Mouse (Mus musculus) layer of hippocampus, adult 18-20 months (tissue): Measurements from ENCODE around the gene Dand5. TPM values are rescaled to one million over a fixed set of nuclear protein-coding genes. Genes with fewer than 3 reads are reported as not detected.
A peak's percentile ranks its signal among the peaks of the same experiment; 100 is the strongest.

Experiments
- DNase-seq, 2 experiments: peaks; one replicate each; pipeline ENCODE4 v3.0.0; 2022; ENCODE audit warnings: low spot score in 2 of 2
- total RNA-seq, 2 experiments: library from RNA; stranded (reverse); gene quantifications; 2 replicates each; pipeline ENCODE4 v1.2.3; 2021

Dand5 gene
- total RNA-seq, 2 experiments from 2014 or later = 10.7 to 10.9 TPM

DNA sequence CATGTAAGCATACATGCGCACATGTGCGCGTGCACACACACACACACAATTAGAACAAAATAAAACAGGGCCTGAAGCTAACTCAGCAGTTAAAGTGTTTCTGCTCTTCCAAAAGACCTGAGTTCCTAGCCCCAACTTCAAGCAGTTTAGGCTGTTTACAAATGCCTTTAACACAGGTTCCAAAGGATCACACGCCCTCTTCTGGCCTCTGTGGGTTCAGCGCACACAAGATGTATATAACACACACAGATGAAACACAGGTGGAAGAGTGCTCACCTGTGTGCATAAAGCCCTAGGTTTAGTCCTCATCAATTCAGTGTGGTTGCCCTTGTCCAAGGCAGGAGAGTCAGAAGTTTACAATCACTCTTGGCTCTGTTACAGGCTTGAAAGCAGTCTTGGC lies 16.6 kb downstream of the Dand5 start:
- no peak for DNase-seq

DNA sequence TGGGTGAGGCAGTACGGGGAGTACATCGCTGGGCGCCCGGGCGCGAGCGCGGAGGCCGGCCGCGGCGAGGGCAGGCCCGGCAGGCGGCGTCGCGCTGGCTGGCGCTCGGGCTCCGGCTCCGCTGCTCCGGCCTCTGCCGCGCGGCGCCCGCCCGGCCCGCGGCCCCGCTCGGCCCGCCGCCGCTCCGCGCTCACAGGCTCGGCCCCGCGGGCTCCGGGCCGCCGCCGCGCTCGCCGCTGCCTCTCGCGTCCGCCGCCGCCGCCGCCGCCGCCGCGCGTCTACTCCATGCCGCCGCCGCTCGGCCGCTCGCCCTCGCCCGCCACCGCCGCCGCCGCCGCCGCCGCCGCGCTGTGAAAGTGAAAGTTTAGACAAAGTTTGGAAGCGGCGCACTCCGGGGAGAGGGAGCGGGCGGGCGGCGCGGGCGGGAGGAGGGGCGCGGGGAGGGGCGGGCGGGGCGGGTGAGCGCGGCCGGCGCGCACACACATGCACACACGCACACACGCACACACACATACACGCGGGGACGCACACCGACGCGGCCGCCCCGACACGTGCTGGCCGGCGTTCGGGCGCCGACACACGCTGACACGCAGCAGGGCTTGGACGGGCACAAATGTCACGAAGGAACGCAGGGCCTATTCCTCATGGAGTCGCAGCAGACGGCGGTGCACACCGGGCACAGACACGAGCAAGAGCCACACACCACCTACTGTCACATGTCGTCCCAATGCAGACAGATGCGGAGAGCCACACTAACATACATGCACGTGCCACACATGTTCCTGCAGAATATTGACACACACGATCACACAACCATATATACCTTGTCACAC lies 22.4 kb downstream of the Dand5 start, which contains the start of gene Nfix:
Gene Nfix, minus strand, starts transcription at position 346 of the 833 bp plus-strand sequence.
- DNase-seq = peak in 1 of 2 experiments; percentile 72

DNA sequence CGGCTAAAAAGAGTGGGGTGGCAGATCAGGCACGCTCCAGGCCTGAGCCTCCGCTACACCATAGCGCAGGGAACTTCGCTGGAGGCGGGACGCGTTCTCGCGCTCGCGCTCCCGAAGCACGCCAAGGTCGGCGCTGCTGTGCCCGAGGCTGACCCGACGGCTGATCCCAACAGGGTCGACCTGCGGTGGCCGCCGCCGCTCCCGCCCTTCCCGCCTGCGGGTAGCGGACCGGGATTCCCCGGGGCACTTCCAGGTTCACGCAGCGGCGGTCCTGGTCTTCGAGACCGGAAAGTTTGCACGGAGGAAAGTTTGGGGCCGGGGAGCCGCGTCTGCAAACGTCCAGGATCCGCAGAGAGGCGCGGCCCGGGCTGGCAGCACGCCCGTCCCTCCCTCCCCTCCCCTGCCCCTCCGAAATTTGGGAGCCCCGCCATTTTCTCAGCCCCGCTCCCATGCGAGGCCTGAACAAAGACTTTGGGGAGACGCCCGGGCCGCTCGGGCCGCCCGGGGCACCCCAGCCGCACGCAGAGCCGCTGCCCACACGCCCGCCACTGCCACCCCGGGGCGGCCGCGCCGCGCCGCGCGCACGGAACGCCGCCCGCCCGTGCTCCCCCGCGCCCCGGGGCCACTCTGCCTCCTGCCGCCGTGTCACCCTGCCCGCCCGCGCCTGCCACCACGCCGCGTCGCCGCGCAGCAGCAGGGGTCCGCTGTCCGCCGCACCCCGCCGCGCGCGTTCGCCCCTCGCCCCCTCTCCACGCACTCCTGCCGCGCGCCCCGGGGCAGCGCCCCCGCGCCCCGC lies 23.3 kb downstream of the Dand5 start:
- peak in 1 of 2 experiments; percentile 65 for DNase-seq

DNA sequence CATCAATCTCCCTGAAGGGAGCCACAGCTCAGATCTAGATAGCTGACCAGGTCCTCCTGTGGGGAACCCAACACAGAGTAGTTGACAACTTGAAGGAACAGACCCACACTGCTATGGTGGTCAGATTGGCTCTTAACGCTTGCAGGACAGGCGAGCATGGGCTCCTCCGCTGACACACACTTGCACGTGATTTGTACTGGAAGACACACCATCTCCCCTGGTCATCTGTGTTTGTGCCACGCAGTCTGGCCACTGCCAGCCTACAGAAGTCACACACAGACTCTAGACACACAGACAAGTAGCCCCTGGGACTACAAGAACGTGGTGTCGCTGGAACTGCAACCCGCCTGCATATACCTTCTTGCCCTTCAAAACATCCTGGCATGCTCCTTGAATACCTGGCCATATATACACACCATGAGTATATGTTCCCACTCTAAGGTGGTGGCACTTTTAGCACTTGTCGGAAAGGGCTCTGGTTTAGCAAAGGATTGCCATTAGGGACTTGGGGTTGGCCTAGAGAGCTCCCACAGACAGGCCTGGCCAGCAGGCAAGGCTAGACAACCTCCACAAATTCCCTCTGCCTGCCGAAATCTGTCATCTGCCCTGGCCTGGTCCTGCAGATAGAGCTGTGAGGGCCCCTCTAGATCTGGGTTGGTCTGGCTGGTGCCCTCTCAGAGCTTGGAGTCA lies 24.0 kb downstream of the Dand5 start:
- no peak for DNase-seq

DNA sequence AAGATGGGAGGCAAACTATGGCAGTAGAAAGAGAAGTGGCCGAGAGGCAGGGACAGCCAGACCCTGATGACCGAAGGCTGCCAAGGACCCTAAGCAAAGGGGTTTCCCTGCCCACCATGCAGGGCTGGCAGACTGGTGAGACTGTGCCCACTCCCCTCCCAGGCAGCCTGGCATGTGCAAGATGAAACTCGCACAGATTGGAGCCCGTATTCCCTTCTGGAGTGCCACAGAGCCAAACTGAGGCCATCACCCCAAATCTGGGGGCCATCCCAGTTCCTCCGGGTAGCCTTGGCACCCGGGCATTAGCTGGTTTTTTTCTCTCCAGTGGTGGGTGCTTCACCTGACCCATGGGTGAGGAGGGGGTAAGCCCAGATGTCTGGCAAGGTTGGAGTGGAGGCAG lies 24.7 kb downstream of the Dand5 start:
- no peak for DNase-seq

DNA sequence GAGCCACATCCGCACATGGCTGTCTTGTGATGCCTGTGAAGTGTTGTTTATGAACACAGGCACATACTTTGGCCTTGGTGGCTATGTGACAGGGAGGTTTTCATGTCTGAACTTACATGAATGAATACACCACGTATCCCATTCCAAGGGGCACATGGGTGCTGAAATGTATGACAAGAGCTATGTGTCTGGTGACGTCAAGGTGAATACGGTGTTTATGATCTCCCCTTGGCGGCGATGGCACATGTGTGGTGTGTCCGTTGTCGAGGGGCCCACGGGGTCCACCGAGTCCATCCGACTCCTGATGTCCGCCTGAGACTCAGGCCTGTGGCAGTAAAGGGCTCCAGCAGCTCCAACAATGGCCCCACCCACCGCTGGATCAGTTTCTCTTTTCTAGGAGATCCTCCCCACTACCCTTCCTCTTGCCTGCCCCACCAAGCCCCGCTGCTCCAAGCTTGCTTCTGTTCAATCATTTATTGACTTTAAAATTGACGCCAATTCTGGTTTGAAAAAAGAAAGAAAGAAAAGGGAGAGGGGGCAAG lies 25.3 kb downstream of the Dand5 start:
- no peak for DNase-seq

DNA sequence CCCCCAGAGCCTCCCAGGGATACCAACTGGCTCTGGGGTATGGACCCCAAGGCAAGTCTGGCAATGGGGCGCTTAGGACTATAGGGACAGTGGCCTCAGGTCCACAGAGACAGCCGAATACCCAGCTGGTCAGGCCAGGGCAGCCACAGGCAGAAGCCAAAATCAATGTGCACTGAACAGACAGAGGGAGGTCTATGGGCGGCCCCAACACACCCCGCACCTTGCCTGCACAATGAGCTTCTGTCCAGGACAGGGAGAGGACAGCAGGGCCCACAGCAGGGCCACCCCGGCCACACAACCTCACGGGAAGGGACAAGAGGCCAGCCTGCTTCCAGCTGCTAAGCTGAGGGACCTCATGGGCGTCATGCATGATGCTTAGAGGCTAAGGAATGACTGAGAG lies 28.1 kb downstream of the Dand5 start:
- no peak for DNase-seq

DNA sequence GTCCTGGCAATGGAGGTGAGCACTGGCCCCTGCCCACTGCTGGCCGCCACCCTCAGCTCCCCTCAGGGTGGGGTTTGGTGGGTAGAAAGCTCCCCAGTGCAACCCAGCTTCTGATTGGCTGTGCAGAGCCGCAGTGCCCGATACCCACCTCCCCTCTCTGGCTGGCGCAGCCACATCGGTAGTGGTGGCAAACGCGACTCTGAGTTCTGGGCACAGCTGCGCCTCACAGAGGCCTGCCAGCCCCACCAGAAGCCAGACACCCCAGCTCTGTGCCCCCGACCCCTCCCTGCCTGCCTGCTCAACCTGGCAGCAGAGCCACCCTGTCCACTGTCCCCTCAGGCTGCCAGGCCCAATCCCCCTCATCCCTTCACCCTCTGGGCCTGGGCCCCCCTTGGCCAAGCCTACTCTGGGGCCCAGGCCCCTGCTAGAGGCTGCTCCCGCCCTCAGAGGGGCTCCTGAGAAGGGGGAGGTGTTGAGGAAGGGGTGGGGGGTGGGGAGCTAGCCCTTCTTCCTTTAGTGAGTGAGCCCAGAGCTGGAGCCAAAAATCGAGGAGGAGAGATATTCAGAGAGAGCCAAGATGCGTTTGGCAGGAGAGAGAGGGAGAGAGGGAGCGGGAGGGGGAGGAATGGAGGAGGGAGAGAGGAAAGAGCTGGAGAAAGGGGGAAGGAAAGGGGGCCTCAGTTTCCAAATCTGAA lies 28.7 kb downstream of the Dand5 start:
- DNase-seq = peak in 1 of 2 experiments; percentile 80

DNA sequence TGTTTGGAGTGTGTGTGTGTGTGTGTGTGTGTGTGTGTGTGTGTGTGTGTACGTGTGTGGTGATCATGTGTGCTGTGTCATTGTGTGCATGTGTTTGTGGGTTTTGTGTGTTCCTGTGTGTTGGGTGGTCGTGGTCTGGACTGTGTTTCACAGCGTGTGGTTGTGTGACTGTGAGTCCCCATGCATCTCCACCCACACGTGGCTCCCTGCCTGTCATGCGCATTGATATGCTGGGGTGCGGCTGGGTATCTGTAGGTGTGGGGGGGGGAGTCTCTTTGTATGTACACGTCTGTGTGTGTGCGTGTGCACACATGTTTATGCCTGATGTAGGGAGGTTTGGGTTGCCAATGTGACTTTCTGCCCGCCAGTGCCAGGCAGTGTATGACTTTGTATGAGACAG lies 29.5 kb downstream of the Dand5 start:
- DNase-seq = peak in 1 of 2 experiments; percentile 73

DNA sequence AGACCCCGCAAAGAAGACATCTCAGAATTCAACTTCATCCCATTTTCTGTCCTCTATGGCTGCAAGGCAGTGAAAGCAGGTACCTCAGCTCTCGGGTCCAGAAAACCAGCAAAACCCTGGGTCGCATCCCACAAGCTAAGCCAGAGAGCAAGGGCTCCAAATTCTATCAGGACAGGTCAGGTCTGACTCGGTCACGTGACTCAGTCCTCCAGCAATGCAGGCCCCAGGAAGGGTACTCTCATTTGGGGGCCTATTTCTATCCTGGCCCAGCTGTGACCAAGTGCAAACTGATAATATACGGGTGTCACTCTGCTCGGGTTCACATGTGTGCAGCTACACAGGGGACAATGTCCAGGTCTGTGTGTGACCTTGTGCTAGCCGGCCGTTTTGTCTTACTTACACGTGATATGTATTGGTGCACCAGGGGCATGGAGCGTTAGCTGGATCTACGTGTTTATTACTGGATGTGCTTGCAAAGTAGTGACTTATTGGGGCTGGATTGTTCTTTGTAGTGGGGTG lies 30.1 kb downstream of the Dand5 start:
- DNase-seq = no peak

DNA sequence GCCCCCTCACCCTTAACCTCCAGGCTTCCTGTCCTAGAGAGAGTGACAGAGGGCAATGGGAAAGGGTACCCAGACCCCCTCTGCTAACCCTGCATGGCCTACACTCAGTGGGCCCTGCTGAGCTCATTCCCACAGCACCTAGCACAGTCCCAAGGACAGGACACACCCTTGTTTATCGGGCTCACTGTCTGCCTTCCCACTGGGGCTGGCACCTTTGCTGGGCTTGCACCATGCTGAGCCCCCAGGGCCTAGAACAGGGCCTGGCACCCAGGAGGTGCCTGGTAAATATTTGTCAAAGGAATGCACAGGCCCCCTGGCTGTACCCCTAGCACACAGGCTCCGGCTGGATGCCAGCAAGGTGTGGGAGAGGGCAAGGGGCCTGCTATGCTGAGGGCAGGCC lies 32.1 kb downstream of the Dand5 start:
- DNase-seq = no peak

DNA sequence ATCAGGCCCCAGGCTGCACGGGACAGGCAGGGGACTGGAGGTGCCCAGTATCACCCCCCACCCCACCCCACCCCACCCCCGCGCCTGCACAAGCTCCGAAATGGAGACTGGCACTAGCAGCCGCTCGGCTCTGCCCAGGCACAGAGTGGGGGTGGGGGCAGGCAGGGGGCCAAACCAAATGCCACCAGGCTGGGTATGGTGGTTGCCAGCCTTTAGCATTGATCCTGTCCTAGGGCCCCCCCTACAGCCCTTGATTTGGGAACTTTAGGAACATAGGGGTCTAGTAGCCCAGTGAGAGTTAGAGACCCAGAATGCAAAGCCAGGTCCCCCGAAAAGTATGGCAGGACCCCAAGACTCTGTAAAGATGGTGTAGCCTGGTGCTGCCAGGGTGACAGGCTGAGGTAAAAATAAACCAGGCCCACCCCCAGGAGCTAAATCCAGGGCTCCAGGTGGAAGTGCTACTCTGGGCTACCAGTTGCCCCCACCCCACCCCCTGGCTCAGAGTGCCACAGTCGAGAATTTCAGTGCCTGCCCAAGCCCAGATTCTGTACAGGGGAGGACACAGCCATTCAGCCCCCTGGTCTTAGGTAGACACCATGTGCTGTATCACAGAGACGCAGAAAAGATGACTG lies 32.7 kb downstream of the Dand5 start:
- DNase-seq = no peak

DNA sequence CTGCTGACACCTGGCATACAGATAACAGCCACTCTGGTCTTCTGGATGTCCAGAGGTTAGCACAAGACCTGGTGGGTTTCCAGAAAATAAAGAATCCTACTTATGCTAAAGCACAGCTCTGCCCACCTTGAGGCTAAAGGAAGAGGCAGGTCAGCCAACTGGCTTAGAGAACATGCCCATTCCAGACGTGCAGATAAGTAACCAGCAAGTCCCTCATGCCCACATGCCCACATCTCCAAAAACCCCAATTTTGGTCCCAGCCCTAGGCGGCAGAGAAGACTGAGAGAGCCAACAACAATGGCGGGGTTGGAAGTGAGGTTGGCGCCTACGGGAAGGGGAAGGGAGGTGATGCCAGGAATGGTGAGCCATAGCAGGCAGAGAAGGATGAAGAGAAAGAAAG lies 33.3 kb downstream of the Dand5 start:
- no peak for DNase-seq

DNA sequence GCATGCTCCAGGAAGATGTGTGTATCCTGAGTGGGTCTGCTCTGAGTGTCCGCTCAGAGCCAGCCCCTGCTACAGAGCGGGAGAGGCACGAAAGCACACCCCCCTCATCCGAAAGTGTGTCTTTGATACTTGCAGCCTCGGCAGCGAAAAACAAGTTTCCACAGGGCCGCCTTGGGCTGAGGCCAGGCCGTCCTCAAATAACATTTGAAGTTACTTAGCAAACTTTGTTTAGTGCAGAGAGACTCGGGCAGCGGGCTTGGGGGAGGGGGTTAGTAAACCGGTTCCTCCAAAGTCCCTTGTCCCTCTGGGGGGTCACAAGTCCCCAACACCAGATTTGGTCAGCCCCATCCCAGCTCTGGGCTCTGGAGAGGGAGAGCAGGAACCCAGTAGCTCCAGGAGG lies 33.7 kb downstream of the Dand5 start:
- DNase-seq = no peak

DNA sequence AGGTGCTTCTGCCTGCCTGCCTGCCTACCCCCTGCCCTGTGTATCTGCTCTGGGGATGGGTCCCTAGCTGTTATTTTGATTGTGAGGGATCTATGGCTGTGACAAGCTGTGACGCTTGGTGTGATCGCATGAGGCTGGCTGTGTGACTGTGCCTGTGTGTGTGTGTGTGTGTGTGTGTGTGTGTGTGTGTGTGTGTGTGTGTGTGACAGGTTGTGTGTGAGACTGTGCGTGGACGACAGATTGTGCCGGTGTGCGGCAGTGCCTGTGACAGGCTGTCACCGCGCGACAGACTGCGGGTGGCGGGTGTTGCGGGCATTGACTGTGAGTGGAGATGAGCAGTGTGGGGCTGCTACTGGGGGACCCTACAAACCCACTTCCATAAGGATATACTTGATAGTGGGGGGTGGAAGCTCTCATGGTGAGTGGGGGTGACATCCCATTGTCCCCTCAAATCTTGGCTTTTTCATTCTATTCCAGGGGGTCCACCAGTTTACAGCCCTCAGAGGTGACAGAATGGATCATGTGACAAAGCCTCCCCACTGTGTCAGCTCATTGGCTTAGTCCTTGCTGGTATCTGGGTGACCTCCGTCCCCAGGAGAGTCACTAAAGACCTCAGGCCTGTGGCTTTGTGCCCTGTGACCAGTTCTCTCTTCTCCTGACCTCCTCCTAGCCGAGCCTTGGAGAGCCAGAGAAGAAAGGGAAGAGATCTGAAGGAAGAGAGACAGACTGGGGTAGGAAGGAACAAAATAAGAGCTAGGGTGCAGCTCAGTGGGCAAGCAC lies 34.9 kb downstream of the Dand5 start:
- no peak for DNase-seq

DNA sequence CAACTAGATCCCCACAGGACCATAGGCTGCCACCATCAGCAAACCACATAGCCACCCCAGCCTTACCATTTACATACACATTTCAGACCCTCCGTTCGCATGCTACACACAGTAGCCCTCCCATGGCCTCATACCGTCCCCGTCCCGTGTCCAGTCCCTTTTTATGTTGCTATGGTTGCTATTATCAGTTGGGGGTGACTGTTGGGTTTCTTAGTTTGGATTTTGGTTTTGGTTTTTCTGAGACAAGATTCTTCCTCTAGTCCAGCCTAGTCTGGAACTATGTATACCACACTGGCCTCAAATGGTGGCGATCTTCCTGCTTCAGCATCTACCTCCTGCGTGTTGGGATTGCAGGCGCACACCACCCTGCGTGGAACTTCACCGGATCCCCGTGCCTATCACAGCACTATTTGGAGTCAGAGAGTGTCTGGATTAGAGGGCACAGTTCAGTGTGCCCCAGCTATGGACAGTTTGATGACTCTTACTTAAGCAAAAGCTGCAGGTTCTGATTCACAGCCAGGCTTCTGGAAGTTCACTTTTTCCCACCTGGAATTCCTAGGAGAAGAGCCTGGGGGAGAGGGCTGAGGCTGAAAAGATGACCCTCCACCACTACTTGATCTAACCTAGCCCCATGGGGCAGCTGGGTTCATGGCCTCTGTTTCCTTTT lies 35.7 kb downstream of the Dand5 start:
- no peak for DNase-seq

DNA sequence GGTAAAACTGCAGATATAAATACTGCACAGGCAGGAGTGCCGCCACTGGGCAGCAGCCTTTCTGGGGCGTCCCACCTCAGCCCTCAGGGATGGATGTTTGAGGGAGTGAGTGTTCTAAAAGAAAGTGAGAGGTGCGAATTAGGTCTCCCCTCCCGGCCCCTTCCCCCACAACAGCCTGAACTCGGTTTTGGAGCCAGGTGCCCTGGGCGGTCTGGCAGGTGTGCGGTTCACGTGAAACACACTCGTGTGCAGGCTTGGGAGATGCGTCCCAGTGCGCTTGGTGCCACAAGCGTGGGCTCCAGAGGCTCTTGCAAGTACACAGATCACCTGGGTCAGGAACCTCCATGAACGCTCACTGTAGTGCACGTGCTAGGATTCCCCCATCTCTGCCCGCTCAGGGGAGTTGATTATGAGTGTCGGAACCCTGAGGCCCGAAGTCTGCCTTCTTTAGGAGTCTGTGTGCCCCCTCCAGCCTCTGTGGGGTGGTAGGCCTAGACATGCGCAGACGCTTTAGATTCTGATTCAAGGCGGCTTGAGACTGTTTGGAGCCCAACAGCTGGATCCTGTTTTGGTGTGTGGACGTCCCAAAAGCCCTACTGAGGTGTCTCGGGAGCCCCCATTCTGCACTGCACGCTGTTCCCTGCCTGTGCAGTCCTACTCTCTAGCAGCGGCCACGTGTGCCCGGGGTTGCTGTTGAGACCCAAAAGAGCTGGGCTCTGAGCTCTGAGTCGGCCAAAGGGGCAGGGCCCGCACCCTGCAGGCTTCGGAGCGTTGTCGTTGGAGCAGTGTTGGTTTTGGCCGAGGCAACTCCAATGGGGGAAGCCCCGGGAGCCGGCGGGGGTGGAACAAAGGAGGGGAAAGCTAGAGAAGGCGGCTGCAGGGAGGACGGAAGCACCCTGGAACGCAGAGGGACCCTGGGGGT lies 36.6 kb downstream of the Dand5 start:
- no peak for DNase-seq

DNA sequence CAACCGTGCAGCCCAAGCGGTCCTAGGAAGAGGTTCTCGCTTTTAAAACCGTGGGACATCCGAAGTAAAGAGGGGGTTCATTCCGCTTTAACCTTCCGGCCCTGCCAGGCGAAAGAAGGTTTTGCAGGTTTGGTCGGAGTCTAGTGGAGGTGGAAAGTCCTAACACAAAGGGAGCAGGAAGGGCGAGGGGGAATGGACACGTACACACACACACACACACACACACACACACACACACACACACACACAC lies 37.2 kb downstream of the Dand5 start:
- no peak for DNase-seq
